Mouse (Mus musculus) liver, embryonic 11.5 days (tissue): ENCODE measurements around the gene Eps8l3. TPM values are rescaled to one million over a fixed set of nuclear protein-coding genes. Genes with fewer than 3 reads are reported as not detected.

Experiments
- ATAC-seq: fragments of 200-750 bp; cut with Nextera tagmentation; replicated peaks from 2 replicates; pipeline ENCODE4 v1.8.0; 2017; ENCODE audit warnings: moderate number of reproducible peaks, mild to moderate bottlenecking, moderate TSS enrichment, moderate library complexity; ENCODE audit not compliant: low FRiP score
- DNase-seq: peaks from one replicate; pipeline ENCODE4 v3.0.0-alpha.2; 2017; ENCODE audit warnings: low spot score
- H3K27ac ChIP-seq: fragments of 300-500 bp; sonication (generic); 2 replicates; pipeline ENCODE4 v1.5.1; 2014; ENCODE audit warnings: mild to moderate bottlenecking, low read depth, low read length, control low read depth
- H3K27me3 ChIP-seq: fragments of 300-500 bp; sonication (generic); replicated peaks from 2 replicates; pipeline ENCODE4 v1.6.1; 2014; ENCODE audit warnings: low read length, mixed read lengths; ENCODE audit not compliant: control insufficient read depth, insufficient read depth
- H3K36me3 ChIP-seq: fragments of 300-500 bp; sonication (generic); 2 replicates; pipeline ENCODE4 v1.6.1; 2014; ENCODE audit warnings: mild to moderate bottlenecking, low read length, moderate library complexity, mixed read lengths; ENCODE audit not compliant: control insufficient read depth, insufficient read depth
- H3K4me1 ChIP-seq: fragments of 300-500 bp; sonication (generic); replicated peaks from 2 replicates; pipeline ENCODE4 v1.6.1; 2014; ENCODE audit warnings: low read length, mixed read lengths; ENCODE audit not compliant: control insufficient read depth, insufficient read depth
- H3K4me2 ChIP-seq: fragments of 300-500 bp; sonication (generic); 2 replicates; pipeline ENCODE4 v1.6.1; 2014; ENCODE audit warnings: mild to moderate bottlenecking, control low read depth, moderate library complexity
- H3K4me3 ChIP-seq: fragments of 300-500 bp; sonication (generic); 2 replicates; pipeline ENCODE4 v1.5.1; 2014; ENCODE audit warnings: low read depth, low read length, control low read depth
- H3K9ac ChIP-seq: fragments of 300-500 bp; sonication (generic); 2 replicates; pipeline ENCODE4 v1.6.1; 2014; ENCODE audit warnings: low read depth, low read length, control low read depth
- H3K9me3 ChIP-seq: fragments of 300-500 bp; sonication (generic); 2 replicates; pipeline ENCODE4 v1.6.1; 2016; ENCODE audit warnings: low read length, inconsistent platforms, mixed read lengths; ENCODE audit not compliant: control insufficient read depth
- WGBS: fragments of 180-500 bp; shearing (Covaris S2); extraction: QIAGEN DNeasy Blood & Tissue Kit; methylation state at CpG from one replicate; pipeline ENCODE4 v1.1.7; 2014; 5-methylcytosine and 5-hydroxymethylcytosine counted together
- polyA plus RNA-seq: library from polyadenylated mRNA; unstranded; fragments of >200 nt; fragmentation: Nextera tagmentation; extraction: Ambion mirVana; gene quantifications from 2 replicates; pipeline ENCODE4 v1.2.1, GENCODE M21; 2014

Gene Eps8l3
- polyA plus RNA-seq, 1 experiment from 2014 or later = not detected

- 6% methylated on average over 40 of the region's 40 CpGs for WGBS
- no peaks in the 10 kb centered on the region for H3K9me3 ChIP-seq
Observed at GRCm38 (mm10) chr3:107895720-107896569, 18.9 kb downstream of the Eps8l3 start, which contains the start of gene Gstm5. Gene Gstm5, plus strand, starts transcription at chr3:107895821.

GRCm38 (mm10) chr3:107898691-107899090 is 21.7 kb downstream of the Eps8l3 start:
- DNase-seq (no peak), ATAC-seq (no peak)
- no peaks in the 10 kb centered on the region for H3K27me3 ChIP-seq
- 91% methylated on average over 13 of the region's 13 CpGs for WGBS
- H3K36me3 ChIP-seq = no peaks in the 10 kb centered on the region
- H3K4me1 ChIP-seq = peaks cover 3% of the 10 kb centered on the region; the same call in 1 of the 2 replicates
- H3K4me2 ChIP-seq = no peak overlapping the region
- no peak overlapping the region for H3K9ac ChIP-seq
- H3K4me3 ChIP-seq = no peak overlapping the region
- H3K9me3 ChIP-seq = no peaks in the 10 kb centered on the region
- H3K27ac ChIP-seq = no peak overlapping the region

More at GRCm38 (mm10) chr3:107895720-107896569, 18.9 kb downstream of the Eps8l3 start, which contains the start of gene Gstm5:
- Histone ChIP-seq H3K27ac (peak within 1 kb of the TSS; percentile 84), H3K9ac (peak within 1 kb of the TSS; percentile 78), H3K36me3 (no peaks in the 10 kb centered on the region), H3K4me2 (peak within 1 kb of the TSS; percentile 85), H3K4me3 (peak within 1 kb of the TSS; percentile 60), H3K27me3 (no peaks in the 10 kb centered on the region), H3K4me1 (peaks cover 3% of the 10 kb centered on the region; the same call in 1 of the 2 replicates)
- ATAC-seq (peak; percentile 92), DNase-seq (peak; percentile 83)

GRCm38 (mm10) chr3:107900955-107901673 is 24.1 kb downstream of the Eps8l3 start:
- Histone ChIP-seq H3K4me1 (peaks cover 7% of the 10 kb centered on the region; the same call in 1 of the 2 replicates), H3K27me3 (no peaks in the 10 kb centered on the region), H3K9me3 (no peaks in the 10 kb centered on the region), H3K36me3 (no peaks in the 10 kb centered on the region), H3K4me3 (no peak overlapping the region), H3K4me2 (no peak overlapping the region), H3K27ac (no peak overlapping the region), H3K9ac (no peak overlapping the region)
- 68% methylated on average over 11 of the region's 11 CpGs for WGBS
- no peak for DNase-seq
- ATAC-seq = no peak

- H3K9me3 ChIP-seq = no peaks in the 10 kb centered on the region
- H3K27ac ChIP-seq = no peak overlapping the region; the same call in 1 of the 2 replicates
- ATAC-seq (peak; percentile 36; the same call in 1 of the 2 replicates), DNase-seq (no peak)
- H3K27me3 ChIP-seq = no peaks in the 10 kb centered on the region
- WGBS = 44% methylated on average over 6 of the region's 6 CpGs
- H3K4me2 ChIP-seq = peak overlapping the region; percentile 33; the same call in 1 of the 2 replicates
- no peak overlapping the region for H3K4me3 ChIP-seq
- peaks cover 5% of the 10 kb centered on the region; the same call in 1 of the 2 replicates for H3K4me1 ChIP-seq
- no peaks in the 10 kb centered on the region for H3K36me3 ChIP-seq
- no peak overlapping the region for H3K9ac ChIP-seq
Observed at GRCm38 (mm10) chr3:107905942-107906341, 28.9 kb downstream of the Eps8l3 start.

- H3K4me1 ChIP-seq = no peaks in the 10 kb centered on the region
- H3K27ac ChIP-seq = no peak overlapping the region
- ATAC-seq = no peak
- no peaks in the 10 kb centered on the region for H3K27me3 ChIP-seq
- H3K36me3 ChIP-seq = no peaks in the 10 kb centered on the region
- no peak overlapping the region for H3K9ac ChIP-seq
- H3K9me3 ChIP-seq = no peaks in the 10 kb centered on the region
- H3K4me3 ChIP-seq = no peak overlapping the region
- H3K4me2 ChIP-seq = no peak overlapping the region
- no peak for DNase-seq
- WGBS = 82% methylated on average over 15 of the region's 15 CpGs
Observed at GRCm38 (mm10) chr3:107916674-107917073, 39.6 kb downstream of the Eps8l3 start.

- Histone ChIP-seq H3K36me3 (no peaks in the 10 kb centered on the region), H3K27ac (no peak overlapping the region), H3K4me2 (no peak overlapping the region), H3K27me3 (no peaks in the 10 kb centered on the region), H3K4me1 (no peaks in the 10 kb centered on the region), H3K9me3 (no peaks in the 10 kb centered on the region), H3K4me3 (no peak overlapping the region), H3K9ac (no peak overlapping the region)
- DNase-seq (no peak), ATAC-seq (no peak)
- 66% methylated on average over 3 of the region's 3 CpGs for WGBS
Observed at GRCm38 (mm10) chr3:107917097-107917496, 40.1 kb downstream of the Eps8l3 start.

GRCm38 (mm10) chr3:107917783-107918408 is 40.9 kb downstream of the Eps8l3 start:
- ATAC-seq = 0 out of 2 replicates have a peak, but pooled peaks have one; percentile 49
- no peaks in the 10 kb centered on the region for H3K9me3 ChIP-seq
- H3K27ac ChIP-seq = no peak overlapping the region
- 55% methylated on average over 7 of the region's 7 CpGs for WGBS
- no peaks in the 10 kb centered on the region for H3K4me1 ChIP-seq
- no peak overlapping the region for H3K9ac ChIP-seq
- H3K27me3 ChIP-seq = no peaks in the 10 kb centered on the region
- H3K4me2 ChIP-seq = no peak overlapping the region
- no peak overlapping the region for H3K4me3 ChIP-seq
- no peak for DNase-seq
- no peaks in the 10 kb centered on the region for H3K36me3 ChIP-seq

GRCm38 (mm10) chr3:107920348-107920747 is 43.3 kb downstream of the Eps8l3 start:
- Histone ChIP-seq H3K4me1 (no peaks in the 10 kb centered on the region), H3K4me3 (no peak overlapping the region), H3K27me3 (no peaks in the 10 kb centered on the region), H3K36me3 (no peaks in the 10 kb centered on the region), H3K27ac (no peak overlapping the region), H3K9me3 (no peaks in the 10 kb centered on the region), H3K4me2 (no peak overlapping the region), H3K9ac (no peak overlapping the region)
- DNase-seq = no peak
- 81% methylated on average over 5 of the region's 5 CpGs for WGBS
- ATAC-seq = no peak
